Mouse (Mus musculus): ENCODE measurements around the gene Aqp2.

Aqp2 gene

DNA sequence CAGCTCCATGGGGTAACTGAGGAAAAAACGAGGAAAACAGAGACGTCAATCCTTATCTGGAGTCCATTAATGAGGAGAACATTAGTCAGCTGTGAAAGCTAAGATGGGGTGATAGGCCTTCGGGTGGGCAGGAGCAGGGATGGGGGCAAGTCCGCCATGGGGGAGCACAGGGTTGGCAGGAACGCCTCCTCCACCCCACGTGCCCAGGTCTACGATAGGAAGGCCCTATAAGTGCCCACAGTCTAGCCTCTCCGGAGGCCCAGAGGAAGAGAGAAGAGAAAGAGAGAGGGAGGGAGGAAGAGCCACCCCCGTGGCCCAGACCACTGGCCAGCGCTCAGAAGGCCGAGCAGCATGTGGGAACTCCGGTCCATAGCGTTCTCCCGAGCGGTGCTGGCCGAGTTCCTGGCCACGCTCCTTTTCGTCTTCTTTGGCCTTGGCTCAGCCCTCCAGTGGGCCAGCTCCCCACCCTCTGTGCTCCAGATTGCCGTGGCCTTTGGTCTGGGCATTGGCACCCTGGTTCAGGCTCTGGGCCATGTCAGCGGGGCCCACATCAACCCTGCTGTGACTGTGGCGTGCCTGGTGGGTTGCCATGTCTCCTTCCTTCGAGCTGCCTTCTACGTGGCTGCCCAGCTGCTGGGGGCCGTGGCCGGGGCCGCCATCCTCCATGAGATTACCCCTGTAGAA is at the start of gene Aqp2:
Gene Aqp2 (plus strand): TSS at position 254 of the 684 bp plus-strand sequence.
- no peak for DNase-seq (ENCODE audit: low spot score in 2 of 2)

DNA sequence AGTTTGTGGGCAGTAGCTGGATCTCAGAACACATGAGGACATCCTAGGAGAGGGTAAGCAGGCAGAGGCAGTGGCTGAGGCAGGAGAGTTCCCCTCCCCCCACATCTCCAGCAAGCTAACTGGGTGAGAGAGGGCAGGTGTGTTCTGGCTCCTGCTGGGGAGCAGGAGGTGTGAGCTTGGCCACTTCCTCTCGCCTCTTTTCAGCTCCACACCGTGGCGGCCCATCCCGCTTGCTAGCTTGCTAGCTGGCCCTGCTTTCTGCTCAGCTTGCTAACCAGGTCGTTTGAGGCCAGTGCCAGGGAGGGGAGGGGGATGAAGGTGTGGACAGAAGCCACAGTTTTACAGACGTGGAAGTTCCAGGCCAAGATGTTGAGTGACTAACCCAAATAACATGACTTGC is 47.7 kb upstream of the Aqp2 start:
- DNase-seq (ENCODE audit: low spot score in 2 of 2) = no peak

DNA sequence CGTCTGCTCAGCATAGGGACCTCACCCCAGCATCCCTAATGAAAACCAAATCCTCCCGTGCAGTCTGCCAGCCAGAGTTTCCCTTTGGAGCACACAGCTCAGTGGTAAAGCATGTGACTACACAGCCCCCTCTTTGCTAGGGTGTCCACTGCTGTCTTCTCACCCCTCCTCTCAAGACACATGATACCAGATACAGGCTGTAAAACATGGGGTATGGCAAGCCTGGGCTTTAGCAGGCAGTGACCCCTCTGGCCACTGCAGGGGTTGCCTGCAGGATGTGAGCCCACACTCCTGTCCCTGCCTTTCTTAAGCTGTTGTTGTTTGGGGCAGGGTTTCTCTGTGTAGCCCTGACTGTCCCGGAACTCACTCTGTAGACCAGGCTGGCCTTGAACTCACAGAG is 46.8 kb upstream of the Aqp2 start:
- no peak for DNase-seq (ENCODE audit: low spot score in 2 of 2)

DNA sequence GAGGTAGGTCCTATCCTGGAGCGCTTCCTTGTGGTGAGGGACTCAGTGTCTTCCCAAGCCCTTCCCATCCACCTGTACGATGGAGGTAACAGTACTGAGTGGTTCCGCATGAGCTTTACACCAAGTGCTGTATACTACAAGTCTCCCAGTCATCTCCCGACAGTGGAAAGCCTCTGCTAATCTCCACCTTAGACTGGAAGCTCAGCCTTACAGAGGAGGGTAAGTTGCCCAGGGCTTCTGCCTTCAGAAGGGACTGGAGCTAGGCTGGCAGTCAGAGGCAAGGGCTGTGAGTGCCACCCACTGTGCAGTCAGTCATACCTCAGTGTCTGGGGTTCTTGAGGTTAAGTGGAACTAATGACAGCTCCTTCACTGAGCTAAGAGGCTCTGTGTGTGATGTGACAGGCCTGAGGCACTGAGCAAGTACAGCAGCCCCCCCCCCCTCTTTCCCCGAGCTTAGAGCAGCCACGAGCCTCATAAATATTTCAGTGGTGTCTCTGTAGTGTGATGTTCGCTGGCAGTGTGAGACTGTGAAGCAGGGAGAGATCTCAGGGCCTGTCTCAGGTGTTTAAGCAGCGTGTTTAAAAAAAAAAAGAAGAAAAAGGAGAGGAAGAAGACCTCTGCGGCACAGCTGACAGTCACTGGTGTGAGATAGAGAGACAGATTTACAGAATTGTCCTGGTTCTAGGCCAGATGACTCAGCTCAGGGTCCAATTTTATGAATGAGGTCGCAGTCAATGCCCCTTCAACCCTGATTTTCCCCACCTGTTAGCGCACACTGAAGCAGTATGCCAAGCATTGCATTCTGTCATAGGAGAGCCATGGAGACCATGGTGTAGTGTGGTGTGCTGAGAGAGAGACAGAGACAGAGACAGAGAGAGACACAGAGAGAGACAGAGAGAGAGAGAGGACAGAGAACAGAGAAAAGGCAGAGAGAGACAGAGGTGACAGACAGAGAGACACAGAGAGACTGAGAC is 41.7 kb upstream of the Aqp2 start:
- no peak for DNase-seq (ENCODE audit: low spot score in 2 of 2)

DNA sequence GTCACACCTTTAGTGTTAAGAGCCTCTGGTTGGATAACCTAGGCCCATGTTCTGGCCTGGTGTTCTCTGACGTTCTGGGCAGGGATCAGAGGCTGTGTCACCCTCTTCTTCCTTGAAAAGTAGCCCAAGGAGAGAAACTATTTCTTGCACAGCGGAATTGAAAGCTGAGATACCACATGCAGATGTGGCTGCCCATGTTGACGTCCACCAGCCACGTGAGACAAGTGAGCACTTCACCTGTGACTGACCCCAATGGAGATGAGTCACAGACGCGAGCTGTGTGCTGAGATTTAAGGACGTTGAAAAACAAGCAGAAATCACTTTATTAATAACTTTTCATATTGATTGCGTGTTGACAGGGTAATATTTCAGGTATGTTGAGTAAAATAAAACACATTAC is 39.0 kb upstream of the Aqp2 start:
- DNase-seq (ENCODE audit: low spot score in 2 of 2) = no peak

DNA sequence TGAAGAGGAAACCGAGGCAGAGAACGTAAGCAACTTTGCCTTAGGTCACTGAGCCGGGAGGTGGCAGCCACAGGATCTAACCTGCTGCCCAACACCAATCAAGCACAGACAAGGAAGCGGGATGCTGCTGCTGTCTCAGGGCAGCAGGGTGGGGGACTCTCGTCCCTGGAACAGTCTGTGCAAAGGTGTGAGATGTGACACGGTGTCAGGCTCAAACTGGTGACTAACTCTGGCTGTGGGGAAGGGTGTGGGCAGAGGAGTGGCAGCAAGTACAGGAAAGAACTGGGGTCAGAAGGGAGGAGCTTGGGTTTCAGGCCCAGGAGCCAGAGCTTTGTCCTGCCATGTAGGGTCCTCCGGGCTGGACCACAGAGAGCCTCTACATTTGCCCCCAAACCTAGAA is 34.8 kb upstream of the Aqp2 start:
- no peak for DNase-seq (ENCODE audit: low spot score in 2 of 2)

DNA sequence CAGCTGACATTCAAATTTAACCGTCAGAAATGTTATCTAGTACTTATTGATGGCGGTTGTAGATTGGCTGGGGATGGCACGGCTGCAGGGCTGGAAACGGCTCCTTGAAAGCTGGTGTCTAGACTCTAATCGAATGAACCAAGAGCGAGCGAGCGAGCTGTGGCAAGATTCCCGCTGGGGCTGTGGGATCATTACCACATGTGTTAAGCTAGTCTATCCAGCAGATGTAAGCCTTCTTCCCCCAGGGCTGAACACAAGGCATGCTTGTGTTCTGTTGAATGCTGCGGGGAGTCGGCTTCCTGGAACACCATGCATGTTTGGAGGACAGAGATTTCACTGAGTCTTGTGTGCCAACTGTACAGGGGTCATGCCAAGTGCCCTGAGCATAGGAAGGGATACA is 32.3 kb upstream of the Aqp2 start:
- no peak for DNase-seq (ENCODE audit: low spot score in 2 of 2)

DNA sequence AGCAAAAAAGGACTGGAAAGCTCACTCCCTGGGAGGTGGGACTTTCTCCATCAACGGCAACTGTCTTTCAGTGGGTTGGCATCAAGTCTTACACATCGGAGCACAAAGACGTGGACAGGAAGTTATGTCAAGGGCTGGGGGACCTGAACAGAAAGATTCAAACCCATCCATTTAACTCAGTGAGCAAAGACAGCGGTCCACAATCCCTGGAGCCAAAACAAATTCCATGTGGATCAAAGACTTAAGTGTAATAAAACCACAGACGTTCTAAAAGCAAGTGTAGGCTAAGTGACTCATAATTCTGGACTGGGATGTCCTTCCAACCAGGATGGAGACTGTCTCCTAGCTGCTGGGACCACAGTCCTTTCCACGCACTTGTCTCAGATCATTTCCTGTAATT is 31.1 kb upstream of the Aqp2 start:
- no peak for DNase-seq (ENCODE audit: low spot score in 2 of 2)

DNA sequence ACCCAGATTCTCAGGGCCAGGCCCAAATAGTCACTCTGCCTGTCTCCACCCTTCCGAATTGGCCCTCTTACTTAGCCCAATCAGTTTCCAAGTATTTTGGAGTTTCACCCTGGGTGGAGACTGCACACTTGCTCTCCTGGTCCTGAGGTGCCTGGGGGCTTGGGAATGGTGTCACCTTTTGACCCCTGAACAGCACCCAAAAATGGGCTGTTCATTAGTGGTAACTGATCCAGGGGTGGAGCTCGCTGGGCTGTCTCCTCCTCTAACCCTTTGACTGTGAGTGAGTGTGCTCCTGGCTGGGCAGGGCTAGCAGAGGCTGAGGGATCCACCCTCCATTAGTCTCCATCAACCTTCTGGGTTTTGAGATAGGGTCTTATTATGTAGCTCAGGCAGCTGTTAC is 29.0 kb upstream of the Aqp2 start:
- no peak for DNase-seq (ENCODE audit: low spot score in 2 of 2)

DNA sequence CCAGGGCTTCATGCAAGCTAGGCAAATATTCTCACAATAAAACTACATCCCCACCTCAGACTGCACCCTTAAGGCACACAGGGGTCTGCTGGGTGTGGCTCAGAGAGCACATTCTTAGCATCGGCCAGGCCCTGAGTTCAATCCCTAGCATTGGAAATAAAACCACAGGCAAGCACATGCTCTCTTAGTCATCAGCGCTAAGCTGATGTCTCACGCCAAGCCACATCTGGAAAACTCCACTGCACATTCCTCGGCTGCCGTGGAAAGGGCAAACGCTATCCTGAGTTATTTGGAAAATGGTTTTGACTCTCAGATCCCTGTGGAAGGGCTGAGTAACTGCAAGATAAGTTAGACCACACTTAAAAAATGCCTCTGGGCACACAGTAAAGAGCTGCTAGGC is 25.1 kb upstream of the Aqp2 start:
- DNase-seq (ENCODE audit: low spot score in 2 of 2) = no peak

DNA sequence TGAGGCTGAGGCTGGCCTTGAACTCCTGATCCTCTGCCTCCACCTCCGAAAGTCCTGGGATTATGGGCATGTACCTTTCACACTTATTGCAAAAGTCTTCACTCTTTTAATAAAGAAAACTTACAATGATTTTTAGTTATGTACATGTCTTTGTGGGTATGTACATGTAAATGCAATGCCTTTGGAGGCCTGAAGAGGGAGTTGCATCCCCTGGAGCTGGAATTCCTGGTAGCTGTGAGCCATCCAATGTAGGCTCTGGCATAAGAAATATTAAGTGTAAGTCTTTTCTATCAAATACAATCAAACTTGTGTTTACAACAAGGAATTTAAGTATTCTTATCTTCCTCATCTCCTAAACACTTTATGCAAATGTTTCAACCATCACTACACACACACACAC is 19.9 kb upstream of the Aqp2 start:
- DNase-seq (ENCODE audit: low spot score in 2 of 2) = no peak

DNA sequence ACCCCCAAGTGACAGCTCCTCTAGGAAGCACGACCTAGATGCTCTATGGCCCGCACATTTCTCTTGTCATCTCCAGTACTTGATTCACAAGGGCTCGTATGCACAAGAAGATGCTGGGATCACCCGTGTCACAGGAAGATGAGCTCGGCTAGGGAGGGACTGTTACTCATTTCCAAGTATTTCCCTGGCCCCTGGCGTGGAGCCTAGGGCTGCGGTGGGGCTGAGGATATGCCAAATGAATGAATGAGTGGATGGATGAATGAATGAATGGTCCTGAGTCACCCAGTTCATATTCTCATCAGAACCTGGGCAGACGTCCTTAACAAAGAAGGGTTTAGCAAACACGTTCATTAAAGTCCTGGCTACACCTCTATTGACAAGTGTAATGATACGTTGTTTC is 18.6 kb upstream of the Aqp2 start:
- DNase-seq (ENCODE audit: low spot score in 2 of 2) = no peak

DNA sequence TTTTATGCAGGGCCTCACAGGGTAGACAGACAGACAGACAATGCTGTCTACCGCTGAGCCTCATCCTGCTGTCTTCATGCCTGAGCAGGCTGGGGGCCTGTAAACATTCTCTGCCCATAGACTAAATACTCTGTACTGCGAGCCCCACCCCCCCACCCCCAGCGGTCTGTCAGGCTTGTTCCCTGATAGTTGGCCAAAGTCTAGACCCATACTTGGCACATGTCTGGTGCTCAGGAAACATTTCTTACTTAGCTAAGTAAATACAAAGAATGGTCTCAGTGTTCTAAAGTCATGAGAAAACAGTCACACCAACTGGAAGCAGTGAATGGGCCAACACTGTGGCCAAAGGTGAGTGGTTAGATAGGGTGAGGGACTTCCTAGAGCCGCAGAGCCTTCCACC is 11.5 kb upstream of the Aqp2 start:
- no peak for DNase-seq (ENCODE audit: low spot score in 2 of 2)

DNA sequence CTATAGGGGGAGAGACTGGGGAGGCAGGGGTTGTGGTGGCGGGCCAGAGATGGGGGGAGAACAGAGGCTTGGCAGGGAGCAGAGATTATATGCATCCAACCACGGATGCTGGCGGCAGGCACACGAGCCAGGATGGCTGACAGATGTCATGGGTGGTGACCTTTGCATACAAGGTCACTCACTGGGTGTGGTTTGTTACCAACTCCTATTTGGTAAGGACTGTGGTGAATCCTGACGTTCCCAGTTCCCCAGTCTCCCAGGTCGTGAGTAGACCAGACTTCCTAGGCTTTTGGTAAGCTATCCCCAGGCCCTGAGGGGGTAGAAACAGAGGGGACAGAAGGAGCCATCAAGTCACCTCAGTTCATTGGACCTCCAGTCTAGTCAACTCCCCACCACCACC is 10.2 kb upstream of the Aqp2 start:
- DNase-seq (ENCODE audit: low spot score in 2 of 2) = no peak

DNA sequence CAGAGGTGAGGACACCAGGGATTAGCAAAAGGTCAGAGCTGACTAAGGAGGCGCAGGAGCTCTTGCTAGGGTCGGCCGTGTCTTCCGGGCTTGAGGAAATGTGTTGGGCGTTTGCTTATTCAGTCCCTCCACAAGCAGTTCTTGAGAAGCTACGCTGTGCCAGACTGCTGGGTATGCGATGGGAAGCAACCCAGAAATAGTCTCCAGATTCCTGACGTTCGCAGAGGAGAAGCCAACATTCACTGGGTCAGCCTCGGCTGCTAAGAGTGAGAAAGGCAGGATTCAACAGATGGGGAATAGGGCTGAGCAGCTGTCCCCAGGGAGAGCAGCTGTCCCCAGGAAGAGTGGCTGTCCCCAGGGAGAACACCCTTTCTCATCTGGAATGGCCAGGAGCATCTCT is 9.7 kb upstream of the Aqp2 start:
- no peak for DNase-seq (ENCODE audit: low spot score in 2 of 2)

DNA sequence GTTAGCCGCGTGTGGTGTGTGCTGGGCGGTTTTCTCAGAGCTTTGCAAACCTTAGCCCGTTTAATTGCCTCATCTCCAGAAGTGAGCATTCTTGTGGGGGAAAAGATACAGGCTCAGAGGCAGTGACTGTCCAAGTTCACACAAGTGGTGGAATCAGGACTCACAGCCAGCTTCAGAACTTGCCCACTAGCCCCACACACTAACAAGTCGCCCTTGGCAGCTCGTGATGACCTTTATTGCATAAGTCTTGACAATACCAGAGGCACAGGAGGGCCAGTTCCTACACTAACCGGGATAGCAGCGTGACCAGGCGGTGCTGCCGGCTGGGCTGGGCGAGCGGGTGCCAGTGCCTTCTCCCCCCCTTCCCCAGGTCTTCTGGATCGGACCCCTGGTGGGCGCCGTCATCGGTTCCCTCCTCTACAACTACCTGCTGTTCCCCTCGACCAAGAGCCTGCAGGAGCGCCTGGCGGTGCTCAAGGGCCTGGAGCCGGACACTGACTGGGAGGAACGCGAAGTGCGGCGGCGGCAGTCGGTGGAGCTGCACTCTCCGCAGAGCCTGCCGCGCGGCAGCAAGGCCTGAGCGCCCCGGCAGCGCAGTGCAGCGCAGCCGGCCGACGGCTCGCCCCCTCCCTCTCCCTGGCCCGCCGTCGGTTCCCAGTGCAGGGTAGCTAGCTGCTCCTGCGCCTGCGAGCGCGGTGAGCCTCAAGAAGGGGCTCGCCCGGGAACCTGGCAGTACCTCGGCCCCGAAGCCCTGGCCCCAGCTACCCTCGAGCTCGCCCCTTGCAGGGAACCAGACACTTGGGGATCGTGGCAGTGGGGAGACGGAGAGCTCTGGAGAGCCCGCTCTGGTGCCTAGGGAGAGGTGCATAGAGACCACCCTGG is 4.8 kb downstream of the Aqp2 start:
- no peak for DNase-seq (ENCODE audit: low spot score in 2 of 2)

DNA sequence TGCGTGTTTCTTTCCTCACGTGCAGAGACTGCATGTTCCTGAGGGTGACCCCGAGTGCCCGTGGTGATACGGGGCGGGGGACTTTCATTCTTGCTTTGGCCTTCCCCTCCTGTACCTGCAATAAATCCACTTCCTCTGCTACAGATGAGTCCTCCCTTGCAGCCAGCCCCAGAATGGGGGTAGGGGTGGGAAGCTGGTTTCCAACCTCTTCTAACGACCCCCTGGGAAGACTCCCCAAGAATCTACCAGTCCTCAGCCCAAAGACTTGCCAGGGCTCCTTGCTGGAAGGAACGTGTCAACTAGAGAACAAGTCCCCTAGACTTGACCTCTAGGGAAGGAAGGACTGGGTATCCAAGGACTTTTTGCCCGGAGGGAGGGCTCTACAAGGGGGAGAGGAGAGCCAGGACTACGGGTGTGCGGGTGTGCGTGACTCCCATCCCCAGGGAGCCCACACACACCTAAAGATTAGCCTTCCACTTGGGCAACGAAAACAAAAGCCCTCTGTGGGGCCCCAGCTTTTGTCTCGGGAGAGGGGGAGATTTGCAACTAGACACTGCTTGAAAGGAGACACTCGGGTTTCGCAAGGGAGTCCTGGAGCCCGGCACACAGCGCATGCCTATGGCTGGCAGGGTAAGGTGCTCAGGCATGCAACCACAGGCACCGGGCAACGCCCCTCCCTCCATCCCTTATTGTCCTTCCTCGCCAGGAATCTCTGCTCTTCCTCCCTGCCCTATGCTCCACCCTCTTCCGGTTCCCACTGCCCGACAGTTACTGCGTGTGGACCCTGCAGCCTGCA is 5.8 kb downstream of the Aqp2 start:
- DNase-seq (ENCODE audit: low spot score in 2 of 2) = no peak

DNA sequence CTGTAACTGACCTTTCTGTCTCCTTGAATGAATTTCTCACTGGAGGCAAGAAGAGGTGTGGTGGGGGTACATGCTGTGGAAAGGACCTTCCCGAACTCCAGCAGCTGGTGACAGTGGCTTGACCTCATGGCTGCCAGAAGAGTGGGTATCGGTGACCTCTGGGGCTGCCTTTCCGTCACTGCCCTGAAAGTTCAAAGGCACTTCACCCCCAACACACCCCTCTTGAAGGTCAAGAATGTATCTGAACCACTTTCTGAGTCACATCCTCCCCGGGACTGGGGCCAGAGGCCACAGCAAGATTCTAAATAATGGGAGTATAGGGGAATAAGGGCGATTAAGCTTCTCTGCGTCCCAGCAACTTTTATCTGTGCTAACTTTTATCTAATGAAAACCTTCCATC is 6.9 kb downstream of the Aqp2 start:
- no peak for DNase-seq (ENCODE audit: low spot score in 2 of 2)

DNA sequence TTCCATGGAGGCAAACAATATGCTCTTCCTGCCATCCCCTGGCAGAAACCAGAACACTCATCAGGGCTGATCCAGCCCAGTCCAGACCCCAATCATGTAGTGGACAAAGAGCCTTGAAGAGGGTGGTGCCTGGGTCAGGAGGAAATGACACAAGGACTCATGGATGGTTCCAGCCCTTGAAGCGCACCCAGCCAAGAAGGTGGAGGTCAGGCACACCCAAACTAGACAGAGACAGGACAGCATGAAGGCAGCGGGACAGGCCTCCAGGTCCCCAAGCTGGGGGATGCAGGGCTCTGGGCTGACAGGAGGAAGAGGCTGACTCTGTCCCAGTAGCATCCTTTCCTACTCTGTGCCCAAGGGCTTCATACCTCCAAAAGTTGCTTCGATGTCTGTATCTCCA is 7.7 kb downstream of the Aqp2 start:
- DNase-seq (ENCODE audit: low spot score in 2 of 2) = no peak

DNA sequence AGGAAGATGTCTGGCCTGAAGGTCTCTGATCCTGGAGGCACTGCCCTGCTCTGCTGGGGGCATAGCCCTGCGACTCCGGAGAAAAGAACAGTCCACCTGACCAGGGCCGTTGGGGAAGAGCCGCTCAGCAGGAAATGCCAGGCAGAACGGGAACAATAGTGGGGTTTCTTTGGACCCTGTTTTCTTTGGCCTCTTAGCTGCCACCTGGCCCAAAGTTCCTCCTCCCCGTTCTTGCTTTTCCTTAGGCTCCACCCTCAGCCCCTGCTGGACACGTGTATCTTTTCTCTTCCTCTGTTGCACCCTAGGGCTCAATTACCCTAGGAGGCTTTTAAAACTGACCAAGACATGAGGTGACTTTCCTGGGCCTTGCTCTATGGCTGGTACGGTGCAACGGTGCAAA is 10.4 kb downstream of the Aqp2 start:
- no peak for DNase-seq (ENCODE audit: low spot score in 2 of 2)

DNA sequence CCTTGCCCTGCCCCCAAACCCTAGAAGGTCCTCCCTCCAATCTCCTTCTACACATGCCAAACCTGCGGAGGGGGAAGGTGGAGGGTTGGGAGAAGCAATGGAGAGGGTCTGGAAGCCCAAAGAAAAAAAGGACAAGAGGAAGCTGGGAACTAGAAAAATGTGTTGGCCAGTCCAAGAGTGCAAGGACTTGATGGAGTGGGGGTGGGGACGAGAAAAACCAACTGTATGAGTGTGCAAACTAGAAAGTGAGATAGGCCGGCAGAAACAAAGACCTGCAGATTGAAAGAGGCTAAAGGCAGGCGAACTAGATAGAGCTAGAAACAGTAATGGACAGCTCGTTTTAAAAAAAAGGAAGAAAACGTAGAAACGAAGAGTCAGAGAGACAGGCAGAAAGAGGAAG is 10.8 kb downstream of the Aqp2 start:
- no peak for DNase-seq (ENCODE audit: low spot score in 2 of 2)
